Comparison of ENCODE assay signal across 11 mouse cellular contexts in the genomic region with DNA sequence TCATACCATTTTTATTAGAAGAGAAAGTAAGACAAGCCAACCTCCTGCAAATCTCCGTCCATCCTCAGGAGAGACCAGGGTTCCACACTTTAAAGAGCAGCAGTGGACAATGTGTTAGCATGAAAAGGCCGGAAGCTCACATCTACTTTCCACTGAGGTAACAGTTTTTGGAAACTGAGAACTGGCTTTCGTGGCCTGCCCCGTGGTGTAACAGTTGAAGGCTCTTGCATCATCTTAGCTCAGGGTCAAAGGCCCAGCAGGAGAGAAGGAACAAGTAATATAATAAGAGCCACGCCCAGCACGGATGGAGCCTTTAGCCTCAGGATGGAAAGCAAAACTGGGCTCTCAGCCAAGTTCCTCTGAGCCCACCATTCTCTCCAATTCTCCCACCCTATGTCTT. TPM values are rescaled to one million over a fixed set of nuclear protein-coding genes. Genes with fewer than 3 reads are reported as not detected.
DNase-seq lines count a peak whose midpoint lies in the region; ATAC-seq lines count a peak whose summit lies in the region.
"Had no signal": no experiment of that assay in that cellular context is flagged by ENCODE, and none has a peak within 500 bp of the region (broad histone marks: within the 10 kb centered on the region; RNA-seq: fewer than 3 reads in every experiment).

No protein-coding gene starts in this region.

- H3K4me1 ChIP-seq in heart, embryonic 10.5 days, result peaks cover 70% of the 10 kb centered on the region
- H3K4me1 ChIP-seq in neural tube, embryonic 15.5 days, result no peaks in the 10 kb centered on the region; the same call in 1 of the 2 replicates
- H3K4me1 ChIP-seq: forebrain, embryonic 15.5 days had no signal

- 77% methylated on average over 6 of the region's 6 CpGs for WGBS in heart, embryonic 10.5 days
- 71% methylated on average over 6 of the region's 6 CpGs for WGBS in neural tube, embryonic 15.5 days

- H3K9me3 ChIP-seq in heart, embryonic 10.5 days, result no peaks in the 10 kb centered on the region
- no peaks in the 10 kb centered on the region for H3K9me3 ChIP-seq in neural tube, embryonic 15.5 days (replicated peaks)
- H3K9me3 ChIP-seq: forebrain, embryonic 15.5 days; megakaryocyte, embryonic 14.5 days had no signal

- H3K4me2 ChIP-seq in neural tube, embryonic 15.5 days, result no peak overlapping the region
- H3K4me2 ChIP-seq: forebrain, embryonic 15.5 days had no signal

- peak overlapping the region; percentile 76 for H3K27ac ChIP-seq in heart, embryonic 10.5 days
- no peak overlapping the region for H3K27ac ChIP-seq in neural tube, embryonic 15.5 days (replicated peaks)
- H3K27ac ChIP-seq: forebrain, embryonic 15.5 days had no signal

- ATAC-seq in neural tube, embryonic 15.5 days (ENCODE audit: low FRiP score), result no peak
- no peak for ATAC-seq in activated CD4-positive, CD25-positive, alpha-beta regulatory T cell, adult 4 months
- ATAC-seq: forebrain, embryonic 15.5 days had no signal

- H3K4me3 ChIP-seq in heart, embryonic 10.5 days, result no peak overlapping the region
- no peak overlapping the region for H3K4me3 ChIP-seq in neural tube, embryonic 15.5 days (replicated peaks)
- H3K4me3 ChIP-seq: forebrain, embryonic 15.5 days had no signal

- no peak for DNase-seq in heart, embryonic 10.5 days (ENCODE audit: low spot score)
- no peak for DNase-seq in heart, postnatal 14 days
- DNase-seq in 416B (ENCODE audit: low read depth) (peak; percentile 85), adipocyte (ENCODE audit: low spot score) (peak; percentile 50)
- DNase-seq in lung, postnatal 10 days, result peak; percentile 19
- DNase-seq in cerebellum, adult 9-10 months, result no peak

- no peaks in the 10 kb centered on the region for H3K27me3 ChIP-seq in heart, embryonic 10.5 days (ENCODE audit: insufficient read depth, poor library complexity, severe bottlenecking)
- H3K27me3 ChIP-seq in neural tube, embryonic 15.5 days (replicated peaks), result no peaks in the 10 kb centered on the region
- H3K27me3 ChIP-seq: forebrain, embryonic 15.5 days; megakaryocyte, embryonic 14.5 days; Patski had no signal

- intact Hi-C loops in heart, postnatal 14 days (cut with DNase I), result loop anchor here (5.0 kb wide), 1 partner anchor 51 kb away; no protein-coding TSS in a partner anchor

- H3K36me3 ChIP-seq in heart, embryonic 10.5 days, result peaks cover 3% of the 10 kb centered on the region; the same call in 1 of the 2 replicates
- H3K36me3 ChIP-seq in neural tube, embryonic 15.5 days, result peaks cover 3% of the 10 kb centered on the region; the same call in 1 of the 2 replicates
- H3K36me3 ChIP-seq: forebrain, embryonic 15.5 days had no signal

- H3K9ac ChIP-seq in neural tube, embryonic 15.5 days (replicated peaks), result no peak overlapping the region
- H3K9ac ChIP-seq: forebrain, embryonic 15.5 days had no signal

RNA-seq across cellular contexts. Expression of a gene that starts 12.1 kb away (rescaled TPM):
- 121 and 191 TPM in 2 replicates for polyA plus RNA-seq in heart, embryonic 10.5 days (2016; fragmentation: Nextera tagmentation; extraction: Ambion mirVana)
- 10 to 100 TPM; 72.9 to 74.6 TPM for total RNA-seq in heart, postnatal 14 days (2021)
- polyA plus RNA-seq in neural tube, embryonic 15.5 days (2015; fragmentation: Nextera tagmentation; extraction: Ambion mirVana), result 441 and 554 TPM in 2 replicates
- polyA plus RNA-seq in activated CD4-positive, CD25-positive, alpha-beta regulatory T cell, adult 4 months (2017; shearing (Covaris generic)), result 100 to 1,000 TPM; 111 to 120 TPM

Comparison
In these comparisons a context has a peak if more than half of its experiments do, and no peak if none do; other contexts are left out.
1. DNase-seq: peak in 416B (single experiment), adipocyte (single experiment) and lung, postnatal 10 days (single experiment); none in heart, embryonic 10.5 days (single experiment), heart, postnatal 14 days (0 of 2) and cerebellum, adult 9-10 months (single experiment).